Mouse (Mus musculus) C2C12 (cell line): ENCODE results near the gene Hist1h4f.

Experiments
- CEBPB ChIP-seq: IDR thresholded peaks from one replicate; pipeline ENCODE4 v1.6.1; 2011; ENCODE audit warnings: low read depth, mild to moderate bottlenecking, control low read depth, moderate library complexity
- CTCF ChIP-seq: IDR thresholded peaks from one replicate; pipeline ENCODE4 v1.5.1; 2011; ENCODE audit not compliant: control insufficient read depth, insufficient read depth, insufficient read length
- FOSL1 ChIP-seq: IDR thresholded peaks from one replicate; pipeline ENCODE4 v1.8.0; 2011; ENCODE audit warnings: mild to moderate bottlenecking, low read length; ENCODE audit not compliant: poor library complexity, insufficient read depth, severe bottlenecking
- MAX ChIP-seq: IDR thresholded peaks from one replicate; pipeline ENCODE4 v1.6.1; 2011; ENCODE audit warnings: mild to moderate bottlenecking, control low read depth
- MYOD1 ChIP-seq: IDR thresholded peaks from one replicate; pipeline ENCODE4 v1.6.1; 2011; ENCODE audit warnings: low read depth; ENCODE audit not compliant: control insufficient read depth, insufficient read length
- MYOG ChIP-seq: IDR thresholded peaks from one replicate; pipeline ENCODE4 v1.6.1; 2011; ENCODE audit not compliant: control insufficient read depth, insufficient read length; ENCODE audit errors: extremely low read depth
- USF1 ChIP-seq: IDR thresholded peaks from one replicate; pipeline ENCODE4 v1.6.1; 2011; ENCODE audit warnings: low read depth, mild to moderate bottlenecking, control low read depth, moderate library complexity

DNA sequence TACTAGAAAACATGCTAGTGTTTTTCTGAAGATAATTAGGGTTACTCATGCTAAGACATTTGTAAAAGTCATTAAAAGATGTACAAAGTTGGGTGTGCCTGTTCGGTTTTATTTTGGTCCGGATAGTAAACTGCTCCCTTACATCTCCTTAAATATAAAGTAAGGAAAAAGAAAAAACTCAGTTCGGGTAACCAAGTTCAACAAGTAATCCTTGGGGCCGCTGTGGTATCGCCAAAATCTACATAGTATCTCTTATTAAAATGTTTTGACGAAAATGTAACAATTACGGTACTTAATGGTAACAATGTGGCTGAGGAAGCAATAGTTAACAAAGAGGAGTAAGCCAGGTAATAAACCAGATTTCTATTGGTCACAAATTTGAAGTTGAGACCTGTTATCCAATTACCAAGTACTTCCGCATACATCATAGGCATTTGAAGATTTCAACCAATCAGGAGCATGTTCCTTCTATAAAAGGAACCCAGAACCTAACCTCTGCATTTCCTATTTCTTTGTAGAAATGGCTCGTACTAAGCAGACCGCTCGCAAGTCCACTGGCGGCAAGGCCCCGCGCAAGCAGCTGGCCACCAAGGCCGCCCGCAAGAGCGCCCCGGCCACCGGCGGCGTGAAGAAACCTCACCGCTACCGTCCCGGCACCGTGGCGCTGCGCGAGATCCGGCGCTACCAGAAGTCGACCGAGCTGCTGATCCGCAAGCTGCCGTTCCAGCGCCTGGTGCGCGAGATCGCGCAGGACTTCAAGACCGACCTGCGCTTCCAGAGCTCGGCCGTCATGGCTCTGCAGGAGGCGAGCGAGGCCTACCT, 7.3 kb downstream of the Hist1h4f start, which contains the start of gene Hist1h3f:
- no peak for TF ChIP-seq CTCF
- TF ChIP-seq CEBPB: no peak
- no peak for TF ChIP-seq USF1
- TF ChIP-seq FOSL1: no peak
- TF ChIP-seq MAX: no peak
- no peak for TF ChIP-seq MYOD1
- TF ChIP-seq MYOG: no peak
